Mouse (Mus musculus) left cerebral cortex, postnatal 25 days (tissue): ENCODE measurements at regions not wholly inside any gene's neighbourhood (a gene's known extent, or its start where the extent isn't known, plus 50 kb on each side); places are given as distances from the start of the nearest gene placed in this dataset.

Experiments
- DNase-seq, 2 experiments: peaks; one replicate each; pipeline ENCODE4 v3.0.0; 2022; ENCODE audit warnings: low spot score in 2 of 2, mixed read lengths in 1 of 2
- intact Hi-C: fragments of 180-260 bp; cut with DNase I; formaldehyde crosslinking; loops from one replicate; pipeline ENCODE4 v1.15.1; 2025

- DNase-seq = no peak
- intact Hi-C loops = no loop called here
Observed at GRCm38 (mm10) chr7:110679916-110680315, 52.5 kb downstream of the Adm start.

GRCm38 (mm10) chr7:110682911-110683310 is 55.5 kb downstream of the Adm start:
- intact Hi-C loops = no loop called here
- DNase-seq = no peak

GRCm38 (mm10) chr7:110688884-110689681 is 61.6 kb downstream of the Adm start:
- DNase-seq = no peak
- intact Hi-C loops = no loop called here

GRCm38 (mm10) chr7:110690241-110690640 is 62.8 kb downstream of the Adm start:
- intact Hi-C loops = no loop called here
- DNase-seq = no peak

GRCm38 (mm10) chr7:110690856-110691255 is 63.4 kb downstream of the Adm start:
- no peak for DNase-seq
- intact Hi-C loops = no loop called here

- no peak for DNase-seq
- intact Hi-C loops = no loop called here
Observed at GRCm38 (mm10) chr7:110694262-110694661, 66.8 kb downstream of the Adm start.

- intact Hi-C loops = no loop called here
- no peak for DNase-seq
Observed at GRCm38 (mm10) chr7:110695729-110696128, 68.3 kb downstream of the Adm start.

- peak in 1 of 2 experiments; percentile 38 for DNase-seq
- intact Hi-C loops = no loop called here
Observed at GRCm38 (mm10) chr7:110698211-110699153, 69.5 kb upstream of the Ampd3 start.

- no peak for DNase-seq
- intact Hi-C loops = no loop called here
Observed at GRCm38 (mm10) chr7:110699596-110699995, 68.4 kb upstream of the Ampd3 start.

- peak in 1 of 2 experiments; percentile 37 for DNase-seq
- intact Hi-C loops = no loop called here
Observed at GRCm38 (mm10) chr7:110701681-110702413, 66.2 kb upstream of the Ampd3 start.

- intact Hi-C loops = no loop called here
- DNase-seq = peak in 1 of 2 experiments; percentile 81
Observed at GRCm38 (mm10) chr7:110702414-110702783, 65.6 kb upstream of the Ampd3 start.

GRCm38 (mm10) chr7:110705311-110706000 is 62.5 kb upstream of the Ampd3 start:
- no peak for DNase-seq
- intact Hi-C loops = no loop called here

- intact Hi-C loops = no loop called here
- DNase-seq = no peak
Observed at GRCm38 (mm10) chr7:110706001-110706695, 61.9 kb upstream of the Ampd3 start.

- intact Hi-C loops = no loop called here
- no peak for DNase-seq
Observed at GRCm38 (mm10) chr7:110706696-110707087, 61.3 kb upstream of the Ampd3 start.

- no peak for DNase-seq
- intact Hi-C loops = no loop called here
Observed at GRCm38 (mm10) chr7:110708116-110708515, 59.9 kb upstream of the Ampd3 start.

- intact Hi-C loops = no loop called here
- DNase-seq = no peak
Observed at GRCm38 (mm10) chr7:110708781-110709180, 59.2 kb upstream of the Ampd3 start.

- DNase-seq = no peak
- intact Hi-C loops = no loop called here
Observed at GRCm38 (mm10) chr7:110709606-110710005, 58.4 kb upstream of the Ampd3 start.

- DNase-seq = no peak
- intact Hi-C loops = no loop called here
Observed at GRCm38 (mm10) chr7:110710256-110710962, 57.6 kb upstream of the Ampd3 start.
